Mouse (Mus musculus) R1 (cell line): ENCODE results near the gene Olfr450.

Experiments used
- DNase-seq: peaks from one replicate; pipeline ENCODE4 v3.0.0-alpha.2; 2018; ENCODE audit warnings: low read depth, low spot score

Gene Olfr450

GRCm38 (mm10) chr6:42811639-42812038 lies at the start of gene Olfr450:
Olfr450 (plus strand) TSS chr6:42811939.
- DNase-seq = no peak

GRCm38 (mm10) chr6:42777066-42777465 lies 34.7 kb upstream of the Olfr450 start:
- no peak for DNase-seq

- no peak for DNase-seq
These were observed 26.9 kb upstream of the Olfr450 start, which contains the start of gene Olfr452 for GRCm38 (mm10) chr6:42784793-42785192. Olfr452 (plus strand) TSS chr6:42785093.

- peak; percentile 8 for DNase-seq
These were observed 21.3 kb upstream of the Olfr450 start for GRCm38 (mm10) chr6:42790247-42790948.

GRCm38 (mm10) chr6:42790949-42791556 lies 20.7 kb upstream of the Olfr450 start:
- DNase-seq = peak; percentile 9

GRCm38 (mm10) chr6:42794982-42795381 lies 16.8 kb upstream of the Olfr450 start:
- DNase-seq = no peak

- DNase-seq = no peak
These were observed 22.3 kb downstream of the Olfr450 start, which contains the start of gene Olfr449 for GRCm38 (mm10) chr6:42834084-42834483. Olfr449 (plus strand) TSS chr6:42834384.

GRCm38 (mm10) chr6:42860222-42860819 lies 48.6 kb downstream of the Olfr450 start:
- peak; percentile 46 for DNase-seq
